Mouse (Mus musculus) neural tube, embryonic 11.5 days (tissue): ENCODE data around the gene Stpg4. TPM values are rescaled to one million over a fixed set of nuclear protein-coding genes. Genes with fewer than 3 reads are reported as not detected.
A peak's percentile ranks its signal among the peaks of the same experiment; 100 is the strongest.

ENCODE experiments used
- ATAC-seq: fragments of 200-750 bp; cut with Nextera tagmentation; 2 replicates; pipeline ENCODE4 v1.8.0; 2017; ENCODE audit warnings: moderate number of reproducible peaks, mild to moderate bottlenecking, moderate TSS enrichment, moderate library complexity; ENCODE audit not compliant: insufficient read depth, low FRiP score, low TSS enrichment
- DNase-seq: peaks from one replicate; pipeline ENCODE4 v3.0.0-alpha.2; 2015; ENCODE audit warnings: low spot score
- H3K27ac ChIP-seq: fragments of 300-500 bp; sonication (generic); 2 replicates; pipeline ENCODE4 v1.5.1; 2014; ENCODE audit warnings: low read depth, mild to moderate bottlenecking, low read length
- H3K27me3 ChIP-seq: fragments of 300-500 bp; sonication (generic); 2 replicates; pipeline ENCODE4 v1.6.1; 2014; ENCODE audit warnings: mild to moderate bottlenecking, low read length, mixed read lengths; ENCODE audit not compliant: control insufficient read depth, insufficient read depth
- H3K36me3 ChIP-seq: fragments of 300-500 bp; sonication (generic); 2 replicates; pipeline ENCODE4 v1.6.1; 2014; ENCODE audit warnings: mild to moderate bottlenecking, low read length, moderate library complexity, mixed read lengths; ENCODE audit not compliant: control insufficient read depth, insufficient read depth
- H3K4me1 ChIP-seq: fragments of 300-500 bp; sonication (generic); 2 replicates; pipeline ENCODE4 v1.6.1; 2014; ENCODE audit warnings: low read length, mixed read lengths; ENCODE audit not compliant: control insufficient read depth, insufficient read depth
- H3K4me2 ChIP-seq: fragments of 300-500 bp; sonication (generic); 2 replicates; pipeline ENCODE4 v1.6.1; 2014; ENCODE audit warnings: low read depth, mild to moderate bottlenecking, moderate library complexity
- H3K4me3 ChIP-seq: fragments of 300-500 bp; sonication (generic); 2 replicates; pipeline ENCODE4 v1.5.1; 2014; ENCODE audit warnings: low read depth, low read length
- H3K9ac ChIP-seq: fragments of 300-500 bp; sonication (generic); 2 replicates; pipeline ENCODE4 v1.6.1; 2014; ENCODE audit warnings: mild to moderate bottlenecking, low read length
- H3K9me3 ChIP-seq: fragments of 300-500 bp; sonication (generic); 2 replicates; pipeline ENCODE4 v1.6.1; 2016; ENCODE audit warnings: low read length; ENCODE audit not compliant: control insufficient read depth
- WGBS: fragments of 180-500 bp; shearing (Covaris S2); extraction: QIAGEN DNeasy Blood & Tissue Kit; methylation state at CpG from one replicate; pipeline ENCODE4 v1.1.7; 2014; 5-methylcytosine and 5-hydroxymethylcytosine counted together
- polyA plus RNA-seq: library from polyadenylated mRNA; unstranded; fragments of >200 nt; fragmentation: Nextera tagmentation; extraction: Ambion mirVana; gene quantifications from 2 replicates; pipeline ENCODE4 v1.2.1, GENCODE M21; 2014

Gene Stpg4
- polyA plus RNA-seq = 0.39 TPM in 1 of 2 replicates, not detected in the other

GRCm38 (mm10) chr17:87427511-87427910 is at the start of gene Stpg4:
TSS of gene Stpg4 (minus strand) at chr17:87427741.
- Histone ChIP-seq H3K27me3 (no peaks in the 10 kb centered on the region), H3K27ac (no peak within 1 kb of the TSS), H3K9ac (no peak within 1 kb of the TSS), H3K4me2 (no peak within 1 kb of the TSS), H3K36me3 (0 out of 2 replicates have a peak, but pooled peaks cover 2% of the 10 kb centered on the region), H3K4me3 (no peak within 1 kb of the TSS), H3K4me1 (no peaks in the 10 kb centered on the region), H3K9me3 (no peaks in the 10 kb centered on the region)
- no peak for ATAC-seq
- WGBS = 57% methylated on average over 24 of the region's 24 CpGs
- no peak for DNase-seq

DNA sequence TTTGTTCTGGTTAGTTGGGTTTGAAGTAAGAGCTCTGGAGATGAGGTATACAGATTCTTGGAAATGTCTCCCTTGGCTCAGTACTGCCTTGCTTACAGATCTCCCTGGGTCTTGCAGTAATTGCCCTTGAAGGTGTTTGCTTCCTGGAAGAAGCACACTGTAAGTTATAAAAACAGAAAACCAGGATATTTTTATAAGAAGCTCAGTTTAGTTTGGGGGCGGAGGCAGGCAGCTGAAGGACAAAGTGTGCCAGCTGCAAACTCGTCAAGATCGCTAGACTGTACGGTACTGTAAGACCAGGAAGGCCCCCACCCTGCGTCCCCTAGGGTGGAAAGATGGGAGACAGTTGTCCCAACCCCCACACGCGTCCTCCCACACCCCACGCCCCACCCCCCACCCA is 47.8 kb upstream of the Stpg4 start:
- Histone ChIP-seq H3K9me3 (no peaks in the 10 kb centered on the region), H3K9ac (no peak overlapping the region), H3K4me3 (no peak overlapping the region), H3K36me3 (no peaks in the 10 kb centered on the region), H3K27me3 (no peaks in the 10 kb centered on the region), H3K4me2 (no peak overlapping the region), H3K4me1 (peaks cover 7% of the 10 kb centered on the region; the same call in 1 of the 2 replicates), H3K27ac (no peak overlapping the region)
- 60% methylated on average over 8 of the region's 8 CpGs for WGBS
- ATAC-seq (no peak), DNase-seq (peak; percentile 6)

DNA sequence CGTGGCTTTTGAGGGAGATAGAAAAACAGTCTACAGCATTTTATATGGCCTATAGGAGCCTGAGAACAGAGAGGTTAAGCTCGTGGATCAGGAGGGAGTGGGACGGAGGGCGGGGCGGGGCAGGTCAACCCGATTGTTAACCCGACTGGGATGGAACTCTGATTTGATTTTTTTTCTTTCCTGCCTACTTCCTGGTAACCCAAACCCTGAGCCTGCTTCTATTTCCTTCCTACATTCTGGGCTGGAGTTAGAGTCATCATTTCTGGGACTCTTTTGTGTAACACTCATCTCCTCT is 46.9 kb upstream of the Stpg4 start:
- H3K4me2 ChIP-seq = peak overlapping the region; percentile 64
- H3K9ac ChIP-seq = peak overlapping the region; percentile 48

GRCm38 (mm10) chr17:87473736-87474500 is 46.4 kb upstream of the Stpg4 start:
- DNase-seq = peak; percentile 57
- no peaks in the 10 kb centered on the region for H3K27me3 ChIP-seq
- no peak overlapping the region for H3K27ac ChIP-seq
- no peaks in the 10 kb centered on the region for H3K36me3 ChIP-seq
- peak; percentile 51 for ATAC-seq
- H3K4me1 ChIP-seq = peaks cover 7% of the 10 kb centered on the region; the same call in 1 of the 2 replicates
- peak overlapping the region; percentile 64 for H3K4me2 ChIP-seq
- H3K9me3 ChIP-seq = no peaks in the 10 kb centered on the region
- under 1% methylated on average over 23 of the region's 23 CpGs for WGBS
- peak overlapping the region; percentile 48 for H3K9ac ChIP-seq
- H3K4me3 ChIP-seq = peak overlapping the region; percentile 26

More for the DNA sequence above, 46.9 kb upstream of the Stpg4 start:
- DNase-seq (no peak), ATAC-seq (peak; percentile 31; the same call in 1 of the 2 replicates)
- peak overlapping the region; percentile 26 for H3K4me3 ChIP-seq
- 0% methylated on average over 7 of the region's 7 CpGs for WGBS
- H3K27ac ChIP-seq = no peak overlapping the region
- no peaks in the 10 kb centered on the region for H3K36me3 ChIP-seq
- H3K9me3 ChIP-seq = no peaks in the 10 kb centered on the region
- peaks cover 7% of the 10 kb centered on the region; the same call in 1 of the 2 replicates for H3K4me1 ChIP-seq
- H3K27me3 ChIP-seq = no peaks in the 10 kb centered on the region

DNA sequence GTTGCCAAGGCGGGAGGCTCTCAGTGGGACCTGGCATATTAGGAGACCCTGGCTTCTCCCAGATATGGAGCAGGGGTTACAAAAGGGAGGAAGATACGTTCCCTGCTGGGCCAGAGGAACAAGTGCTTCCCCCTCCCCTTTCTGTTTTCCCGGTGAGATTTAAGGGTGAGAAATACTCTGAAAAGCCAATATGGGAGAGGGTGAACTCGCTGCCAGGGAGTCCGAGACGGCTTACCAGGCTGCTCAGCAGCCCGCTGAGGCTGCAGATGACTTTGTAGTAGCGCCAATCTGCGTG is 45.8 kb upstream of the Stpg4 start:
- Histone ChIP-seq H3K27me3 (no peaks in the 10 kb centered on the region), H3K9me3 (no peaks in the 10 kb centered on the region), H3K4me1 (peaks cover 7% of the 10 kb centered on the region; the same call in 1 of the 2 replicates), H3K27ac (no peak overlapping the region), H3K9ac (peak overlapping the region; percentile 48; the same call in 1 of the 2 replicates), H3K4me3 (peak overlapping the region; percentile 26), H3K36me3 (no peaks in the 10 kb centered on the region), H3K4me2 (peak overlapping the region; percentile 64)
- DNase-seq (no peak), ATAC-seq (no peak)
- WGBS = 9% methylated on average over 9 of the region's 9 CpGs

- H3K27me3 ChIP-seq = no peaks in the 10 kb centered on the region
- WGBS = 50% methylated on average over 10 of the region's 10 CpGs
- DNase-seq = peak; percentile 7
These were observed 45.3 kb upstream of the Stpg4 start for GRCm38 (mm10) chr17:87472879-87473278.

GRCm38 (mm10) chr17:87471661-87472060 is 44.1 kb upstream of the Stpg4 start:
- no peaks in the 10 kb centered on the region for H3K9me3 ChIP-seq
- ATAC-seq (no peak), DNase-seq (peak; percentile 2)
- no peak overlapping the region for H3K4me2 ChIP-seq
- H3K4me3 ChIP-seq = no peak overlapping the region
- H3K9ac ChIP-seq = no peak overlapping the region
- H3K27me3 ChIP-seq = no peaks in the 10 kb centered on the region
- WGBS = 61% methylated on average over 6 of the region's 6 CpGs
- peaks cover 7% of the 10 kb centered on the region; the same call in 1 of the 2 replicates for H3K4me1 ChIP-seq
- no peak overlapping the region for H3K27ac ChIP-seq
- no peaks in the 10 kb centered on the region for H3K36me3 ChIP-seq

More at GRCm38 (mm10) chr17:87472879-87473278, 45.3 kb upstream of the Stpg4 start:
- ATAC-seq = no peak
- Histone ChIP-seq H3K9me3 (no peaks in the 10 kb centered on the region), H3K4me1 (peaks cover 7% of the 10 kb centered on the region; the same call in 1 of the 2 replicates), H3K4me3 (no peak overlapping the region), H3K27ac (no peak overlapping the region), H3K36me3 (no peaks in the 10 kb centered on the region), H3K4me2 (no peak overlapping the region), H3K9ac (no peak overlapping the region)

- H3K9me3 ChIP-seq = no peaks in the 10 kb centered on the region
These were observed 43.3 kb upstream of the Stpg4 start for GRCm38 (mm10) chr17:87470797-87471196.

DNA sequence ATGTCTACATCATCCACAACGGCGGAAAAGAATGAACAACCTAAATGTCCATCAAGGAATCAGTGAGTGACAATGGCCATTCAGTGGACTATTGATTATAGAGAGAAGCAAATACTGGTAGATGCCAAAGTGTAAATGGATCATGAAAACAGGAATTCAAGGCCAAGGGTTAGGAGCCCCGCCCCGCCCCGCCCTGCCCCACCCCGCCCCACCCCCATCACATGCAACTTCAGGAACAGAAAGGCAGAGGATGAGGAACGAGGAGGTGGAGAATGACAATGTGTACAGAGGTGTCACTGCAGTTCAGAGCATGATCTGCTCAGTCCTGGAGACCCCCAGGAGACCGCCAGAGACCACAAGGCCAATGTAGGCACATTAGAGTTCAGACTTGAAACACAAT is 42.7 kb upstream of the Stpg4 start:
- Histone ChIP-seq H3K4me2 (no peak overlapping the region), H3K9me3 (no peaks in the 10 kb centered on the region), H3K27me3 (no peaks in the 10 kb centered on the region), H3K36me3 (no peaks in the 10 kb centered on the region), H3K4me1 (peaks cover 7% of the 10 kb centered on the region; the same call in 1 of the 2 replicates), H3K27ac (no peak overlapping the region), H3K4me3 (no peak overlapping the region), H3K9ac (no peak overlapping the region)
- WGBS = 67% methylated on average over 8 of the region's 8 CpGs
- DNase-seq (no peak), ATAC-seq (no peak)

More at GRCm38 (mm10) chr17:87470797-87471196, 43.3 kb upstream of the Stpg4 start:
- no peak overlapping the region for H3K4me2 ChIP-seq
- peaks cover 7% of the 10 kb centered on the region; the same call in 1 of the 2 replicates for H3K4me1 ChIP-seq
- ATAC-seq = no peak
- H3K27me3 ChIP-seq = no peaks in the 10 kb centered on the region
- 67% methylated on average over 8 of the region's 8 CpGs for WGBS
- no peaks in the 10 kb centered on the region for H3K36me3 ChIP-seq
- no peak overlapping the region for H3K27ac ChIP-seq
- no peak overlapping the region for H3K9ac ChIP-seq
- H3K4me3 ChIP-seq = no peak overlapping the region
- peak; percentile 8 for DNase-seq
